24 mouse cellular contexts compared by ENCODE assay signal in the genomic region with DNA sequence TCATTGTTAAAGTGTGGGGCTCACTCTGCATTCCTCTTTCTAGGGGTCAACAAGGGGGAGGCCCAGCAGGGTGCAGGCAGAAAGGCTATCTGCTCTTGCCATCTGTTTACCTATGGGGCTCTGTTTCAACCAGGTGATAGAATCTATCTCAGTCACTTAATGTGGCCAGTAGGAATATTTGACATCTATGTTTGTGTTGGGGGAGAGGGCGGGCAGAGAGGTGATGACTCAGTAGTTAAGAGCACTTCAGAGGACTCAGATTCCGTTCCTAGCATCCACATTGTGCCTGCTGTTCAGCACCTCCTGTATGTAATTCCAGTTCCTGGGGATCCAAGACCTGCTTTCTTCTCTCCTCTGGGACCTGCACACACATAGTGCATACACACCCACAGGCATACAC. TPM values are rescaled to one million over a fixed set of nuclear protein-coding genes. Genes with fewer than 3 reads are reported as not detected.
"Had no signal": no experiment of that assay in that cellular context is flagged by ENCODE, and none has a peak within 500 bp of the region (broad histone marks: within the 10 kb centered on the region; RNA-seq: fewer than 3 reads in every experiment).

No protein-coding gene starts in this region.

- H3K9ac ChIP-seq: hindbrain, embryonic 13.5 days; hindbrain, embryonic 15.5 days; kidney, embryonic 15.5 days; limb, embryonic 13.5 days; limb, embryonic 15.5 days had no signal

- H3K36me3 ChIP-seq: heart, embryonic 12.5 days; hindbrain, embryonic 13.5 days; hindbrain, embryonic 15.5 days; kidney, embryonic 15.5 days; limb, embryonic 13.5 days; limb, embryonic 15.5 days had no signal

- ATAC-seq: hindbrain, postnatal 0 days; intestine, embryonic 16.5 days had no signal

- H3K4me2 ChIP-seq: heart, embryonic 12.5 days; hindbrain, embryonic 13.5 days; hindbrain, embryonic 15.5 days; kidney, embryonic 15.5 days; limb, embryonic 13.5 days; limb, embryonic 15.5 days had no signal

- H3K9me3 ChIP-seq: heart, embryonic 12.5 days; hindbrain, embryonic 13.5 days; hindbrain, embryonic 15.5 days; kidney, embryonic 15.5 days; limb, embryonic 13.5 days; limb, embryonic 15.5 days had no signal

- DNase-seq: gastrocnemius, postnatal 14 days; gastrocnemius, postnatal 36 days; heart, adult 11 months; heart, adult 2 months; heart, postnatal 10 days; heart, postnatal 36 days; kidney, adult 11 months; kidney, adult 2 months; kidney, adult 9 months; kidney, postnatal 14 days; kidney, postnatal 36 days; layer of hippocampus, adult 9-11 months; layer of hippocampus, postnatal 36 days; left cerebral cortex, postnatal 4 days had no signal

- H3K4me3 ChIP-seq: heart, adult 2 months; heart, embryonic 12.5 days; hindbrain, embryonic 13.5 days; hindbrain, embryonic 15.5 days; kidney, embryonic 15.5 days; limb, embryonic 13.5 days; limb, embryonic 15.5 days had no signal

- H3K27ac ChIP-seq: heart, adult 2 months; hindbrain, embryonic 13.5 days; hindbrain, embryonic 15.5 days; hindbrain, postnatal 0 days; kidney, embryonic 15.5 days; kidney, postnatal 0 days; limb, embryonic 13.5 days; limb, embryonic 15.5 days had no signal

RNA-seq across cellular contexts. Expression of gene Atoh8, which starts 4.7 kb away (rescaled TPM):
- total RNA-seq: hematopoietic stem cell, adult 5-6 weeks had no signal
